Mouse (Mus musculus): ENCODE measurements around the gene Tex9.

GRCm38 (mm10) chr9:72519246-72519645 lies 27.2 kb upstream of the Tex9 start:
- TF ChIP-seq CTCF (IDR thresholded peaks at IDR 0.05) (no peak), POLR2A (IDR thresholded peaks at IDR 0.05; ENCODE audit: insufficient read depth, low read depth, low read length) (no peak), EP300 (IDR thresholded peaks at IDR 0.05; ENCODE audit: insufficient read depth, low read depth, low read length) (no peak)

All from heart, adult 2 months (tissue).